Mouse (Mus musculus) forelimb bud, embryonic 11.5 days (tissue): ENCODE data around the gene Ahsg.
A peak's percentile ranks its signal among the peaks of the same experiment; 100 is the strongest.

Experiments used
- DNase-seq: peaks from one replicate; pipeline ENCODE4 v3.0.0-alpha.2; 2012; ENCODE audit warnings: low read depth, low spot score

Ahsg gene

GRCm38 (mm10) chr16:22890683-22891510 is at the start of gene Ahsg:
Ahsg (plus strand) TSS chr16:22891277.
- DNase-seq = no peak

GRCm38 (mm10) chr16:22842871-22843270 is 48.2 kb upstream of the Ahsg start:
- DNase-seq = no peak

DNA sequence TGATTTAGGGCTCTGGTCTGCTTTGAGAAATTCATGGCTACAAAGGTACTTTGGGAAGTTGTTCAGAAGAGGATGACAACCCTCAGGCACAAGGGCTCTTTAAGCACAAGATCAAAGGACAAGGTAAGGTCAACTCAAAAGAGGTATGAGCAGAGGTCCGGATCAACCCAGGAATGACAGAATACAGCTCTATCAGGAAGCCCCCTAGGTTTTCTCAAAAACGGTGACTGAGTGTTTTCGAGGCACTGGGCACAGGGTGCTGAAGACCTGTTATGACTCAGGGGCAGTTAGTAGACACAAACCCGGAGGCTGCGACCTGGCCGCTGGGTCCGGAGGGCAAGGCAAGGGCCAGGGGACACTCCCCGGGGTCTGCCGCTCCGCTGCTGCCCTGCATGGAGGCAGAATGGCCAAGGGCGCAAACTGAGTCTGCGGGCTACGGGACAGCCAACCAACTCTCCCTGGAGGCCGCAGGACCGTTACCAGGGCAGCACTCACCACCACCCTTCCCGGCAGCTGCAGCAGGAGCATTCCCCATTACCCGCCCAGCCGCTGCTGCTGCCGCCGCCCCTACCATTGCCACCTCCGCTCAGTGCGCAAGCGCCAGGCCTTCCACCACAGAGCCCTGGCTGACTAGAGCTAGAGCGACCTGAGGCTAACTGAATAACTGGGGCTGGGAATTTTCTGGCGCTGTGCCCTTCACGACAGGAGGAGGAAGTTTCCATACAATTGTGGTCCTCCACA is 46.8 kb upstream of the Ahsg start:
- peak; percentile 74 for DNase-seq

- no peak for DNase-seq
These were observed 46.2 kb upstream of the Ahsg start for GRCm38 (mm10) chr16:22844834-22845233.

DNA sequence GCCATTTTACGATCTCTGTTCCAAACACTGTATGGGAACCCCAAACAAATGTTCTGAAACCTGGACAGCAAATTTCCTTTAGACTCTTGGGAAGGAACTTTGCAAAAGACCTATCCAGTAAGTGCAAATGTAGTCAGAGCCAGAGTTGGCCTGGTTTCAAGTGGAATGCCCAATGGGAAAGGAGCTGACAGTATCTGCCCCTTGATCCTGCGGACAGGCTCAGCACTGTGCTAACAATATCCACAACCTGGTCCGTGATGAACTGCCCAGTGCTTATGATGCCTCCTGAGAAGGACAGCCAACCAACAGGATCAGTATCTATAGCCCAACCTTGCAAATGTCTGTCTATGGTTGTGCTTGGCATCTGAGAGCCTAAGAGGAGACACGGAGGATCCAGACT is 45.6 kb upstream of the Ahsg start:
- DNase-seq = no peak

- DNase-seq = no peak
These were observed 43.4 kb upstream of the Ahsg start for GRCm38 (mm10) chr16:22847686-22848085.

- no peak for DNase-seq
These were observed 42.7 kb upstream of the Ahsg start for GRCm38 (mm10) chr16:22848331-22848730.

GRCm38 (mm10) chr16:22852709-22853108 is 38.4 kb upstream of the Ahsg start:
- DNase-seq = no peak

DNA sequence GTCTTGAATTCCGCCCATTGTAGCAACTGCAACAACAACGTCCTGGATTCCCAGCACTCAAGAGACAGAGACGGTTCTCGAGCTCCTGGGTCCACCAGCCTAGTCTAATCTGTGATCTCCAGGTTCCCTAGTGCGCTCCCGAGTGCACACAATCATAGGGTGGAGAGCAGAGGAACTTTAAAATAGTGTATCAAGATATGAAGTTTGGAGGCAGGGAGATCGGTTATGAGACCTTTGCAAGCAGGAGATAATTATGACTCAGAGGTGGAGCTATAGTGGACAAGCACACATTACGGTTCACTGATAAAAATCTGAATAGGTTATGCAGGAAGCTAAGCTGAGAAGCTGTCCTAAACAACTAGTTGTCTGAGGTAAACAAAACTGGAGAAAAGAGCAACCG is 34.3 kb upstream of the Ahsg start:
- DNase-seq = no peak

DNA sequence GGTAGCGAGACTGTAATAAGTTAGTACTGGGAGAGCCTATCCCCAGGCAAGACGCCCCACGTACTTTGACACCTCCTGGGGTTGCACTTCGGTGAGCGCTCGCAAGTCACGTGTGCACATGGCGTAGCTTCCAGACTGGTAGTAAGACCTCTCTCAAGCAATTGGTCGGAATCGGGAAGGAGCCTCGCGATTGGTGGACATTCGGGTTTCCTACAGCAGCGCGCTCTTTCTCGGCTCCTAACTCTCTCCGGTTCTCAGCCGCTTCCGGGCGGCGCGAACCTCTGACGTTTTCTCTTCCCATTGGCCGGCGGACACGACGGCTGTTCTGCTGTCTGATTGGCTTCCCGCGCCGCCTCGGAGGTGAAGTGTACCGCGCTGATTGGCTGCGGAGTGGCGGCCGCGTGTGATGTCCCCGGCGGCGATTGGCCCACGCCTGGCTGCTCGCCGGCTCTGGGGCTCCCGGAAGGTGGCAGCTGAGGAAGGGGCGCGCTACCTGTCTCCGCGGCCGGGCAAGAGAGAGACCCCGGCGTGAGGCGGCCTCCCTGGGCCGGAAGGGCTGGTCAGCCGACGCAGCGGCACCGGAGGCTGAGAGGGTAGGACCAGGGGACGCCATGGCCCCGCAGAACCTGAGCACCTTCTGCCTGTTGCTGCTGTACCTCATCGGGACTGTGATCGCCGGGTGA is 33.5 kb upstream of the Ahsg start, which contains the start of the genes Tbccd1 and Dnajb11:
Tbccd1 (minus strand) TSS at position 239 of the 683 bp plus-strand sequence.
Dnajb11 (plus strand) TSS at position 415 of the 683 bp plus-strand sequence.
- peak; percentile 99 for DNase-seq

DNA sequence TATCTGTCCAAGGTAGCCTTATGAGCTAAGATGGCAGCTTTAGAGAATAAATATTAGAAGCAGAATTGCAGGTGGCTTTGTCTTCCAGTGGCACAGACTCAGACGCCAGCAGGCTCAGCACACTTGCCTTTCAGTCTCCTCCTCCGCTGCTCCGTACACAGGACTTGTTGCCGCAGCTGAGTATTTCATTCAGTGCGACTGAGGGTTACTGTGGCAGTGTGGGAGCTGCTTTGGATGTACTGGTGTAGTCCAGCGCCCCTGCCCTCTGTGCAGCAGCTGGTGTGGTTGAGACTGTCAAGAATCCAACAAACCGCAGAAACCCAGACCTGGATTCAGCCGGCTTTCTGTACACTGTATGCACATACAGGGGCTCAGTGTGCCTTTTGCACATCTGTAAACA is 18.7 kb upstream of the Ahsg start:
- DNase-seq = no peak

DNA sequence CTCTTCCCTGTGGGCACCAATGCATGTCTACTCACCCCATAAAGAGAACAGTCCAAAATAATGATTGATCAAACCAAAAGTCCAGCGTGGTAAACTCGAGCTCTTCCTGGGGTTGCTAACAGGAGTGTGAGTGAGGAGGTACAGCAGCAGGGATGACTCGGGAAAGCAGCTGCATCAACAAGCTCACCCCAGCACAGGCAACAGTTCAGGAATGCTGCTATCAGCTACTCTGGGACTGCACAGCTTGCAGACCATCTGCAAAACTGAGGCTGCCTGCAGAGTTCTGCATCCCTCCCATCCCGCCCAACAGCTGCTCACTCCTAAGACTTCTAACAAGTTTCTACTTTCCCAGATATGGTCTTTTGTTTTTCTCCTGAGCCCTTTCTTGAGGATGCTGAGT is 17.7 kb upstream of the Ahsg start:
- no peak for DNase-seq

GRCm38 (mm10) chr16:22876218-22877043 is 14.6 kb upstream of the Ahsg start:
- peak; percentile 10 for DNase-seq

DNA sequence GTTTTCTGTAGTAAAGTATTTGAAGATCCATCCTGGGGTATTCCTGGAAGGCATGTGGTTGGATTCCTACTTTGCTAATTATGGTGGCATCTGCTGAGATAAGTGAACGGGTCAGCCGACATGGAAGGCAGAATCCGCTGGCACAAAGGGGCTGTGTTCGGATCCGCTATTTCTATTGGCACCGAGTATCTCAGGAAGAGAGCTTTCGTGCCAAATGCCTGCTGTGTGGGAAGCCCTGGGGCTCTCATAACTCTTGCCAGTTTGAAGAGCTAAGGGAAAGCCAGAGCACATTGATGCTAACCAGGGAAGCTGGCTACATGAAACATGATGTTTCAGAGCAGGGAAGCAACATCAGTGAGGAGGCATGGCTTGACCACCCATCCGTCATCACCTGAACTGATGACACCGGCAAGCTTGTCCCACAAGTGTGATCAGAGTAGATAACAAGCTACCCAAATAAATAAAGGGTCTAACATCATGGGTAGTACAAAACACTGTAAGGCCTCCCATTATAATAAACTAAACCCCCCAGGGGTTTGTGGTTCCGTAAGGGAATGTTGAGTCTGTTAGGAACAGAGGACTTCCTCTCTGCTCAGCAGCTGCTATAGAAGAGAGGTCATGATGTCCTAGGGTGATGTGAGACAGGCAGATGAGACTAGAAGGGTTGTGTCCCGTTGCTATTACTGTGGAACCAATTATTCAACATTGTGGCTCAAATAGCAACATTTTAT is 13.3 kb upstream of the Ahsg start:
- DNase-seq = no peak

DNA sequence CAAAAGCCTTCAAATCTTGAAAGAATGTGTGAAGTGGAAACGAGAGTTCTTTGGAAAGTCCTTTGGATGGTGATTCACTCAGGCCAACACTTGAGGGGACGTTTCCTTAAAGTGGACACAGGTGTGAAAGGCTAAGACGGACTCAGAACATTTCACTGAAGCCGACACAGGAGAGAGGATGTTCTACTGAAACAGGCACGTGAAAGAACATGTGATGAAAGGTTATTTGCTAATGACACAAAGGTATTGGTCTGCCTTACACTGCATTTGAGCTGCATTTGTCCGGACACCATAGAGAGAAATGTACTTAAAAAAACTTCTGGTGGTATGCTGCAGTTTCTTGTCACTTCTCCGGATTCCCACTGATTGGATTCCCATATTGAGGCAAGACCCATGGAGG is 12.4 kb upstream of the Ahsg start:
- DNase-seq = no peak

- no peak for DNase-seq
These were observed 11.0 kb upstream of the Ahsg start for GRCm38 (mm10) chr16:22879945-22880595.

DNA sequence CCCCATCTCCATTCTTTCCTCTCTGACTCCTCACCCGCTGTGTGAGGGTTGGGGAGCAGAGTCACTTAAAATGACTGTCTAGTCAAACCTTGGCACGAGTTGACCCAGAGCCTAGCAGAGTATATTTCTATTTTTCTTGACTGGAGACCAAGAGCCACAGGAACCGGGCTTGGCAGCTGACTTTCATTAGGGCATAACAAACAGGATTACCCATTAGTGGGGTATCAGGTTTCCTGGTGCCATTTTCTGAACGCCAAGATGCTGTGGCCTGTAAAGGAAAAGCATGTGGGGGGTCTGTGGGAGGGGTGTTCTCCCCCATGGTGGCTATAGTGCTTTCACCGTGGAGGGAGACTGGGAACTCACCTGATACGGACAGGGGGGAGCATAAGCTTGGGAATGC is 10.2 kb upstream of the Ahsg start:
- DNase-seq = peak; percentile 70

GRCm38 (mm10) chr16:22881487-22881886 is 9.6 kb upstream of the Ahsg start:
- DNase-seq = no peak

DNA sequence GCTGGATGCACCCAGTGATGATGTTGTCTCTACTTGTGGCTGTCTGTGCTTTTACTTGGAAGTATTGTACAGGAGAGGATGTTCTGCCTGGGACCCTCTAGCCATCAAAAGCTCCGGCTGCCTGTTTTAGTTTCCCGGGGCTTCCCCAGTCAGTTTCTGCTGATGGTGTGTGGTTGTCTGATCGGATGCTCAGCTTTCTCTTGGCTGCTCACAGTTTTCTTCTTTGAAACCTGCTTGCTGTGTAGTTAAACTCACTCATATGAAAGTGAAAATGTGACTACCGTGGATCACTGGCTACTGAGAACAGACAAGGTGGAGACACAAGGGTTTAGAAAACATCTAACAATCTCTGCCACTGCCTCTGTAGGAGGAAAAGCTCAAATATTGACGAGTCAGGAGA is 7.6 kb upstream of the Ahsg start:
- DNase-seq = no peak

DNA sequence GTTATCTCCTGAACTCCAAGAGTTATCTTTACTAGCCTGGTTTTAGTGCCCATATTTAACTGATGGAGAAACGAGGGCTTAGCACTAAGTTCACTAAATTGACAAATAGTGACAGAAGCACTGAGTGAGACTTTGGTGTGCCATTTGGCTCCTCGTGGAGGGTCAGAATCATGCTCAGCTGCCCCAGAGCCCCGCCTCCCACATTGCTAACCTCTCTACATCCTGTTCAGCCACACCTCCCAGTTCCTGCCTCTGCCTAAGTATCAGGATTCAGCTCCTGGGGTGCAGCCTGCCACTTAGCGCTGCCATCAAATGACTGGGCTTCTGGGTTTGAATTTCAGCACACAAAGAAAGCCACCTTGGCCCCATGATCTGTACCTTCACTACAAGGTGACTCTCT is 5.7 kb upstream of the Ahsg start:
- no peak for DNase-seq
